Mouse (Mus musculus) small intestine, adult 2 months (tissue): Measurements from ENCODE around the gene Efcab1. TPM values are rescaled to one million over a fixed set of nuclear protein-coding genes. Genes with fewer than 3 reads are reported as not detected.
"Not testable (repeated sequence)": the region's sequence is repeated elsewhere in the genome, so short reads cannot be mapped to it uniquely, and the experiment has no call there.

Source experiments
- H3K27ac ChIP-seq: fragments of 200-500 bp; 2 replicates; pipeline ENCODE4 v1.5.1; 2012; ENCODE audit warnings: low read depth, low read length, control low read depth, inconsistent platforms; ENCODE audit not compliant: insufficient read depth
- H3K27me3 ChIP-seq: fragments of 200-500 bp; 2 replicates; pipeline ENCODE4 v1.6.1; 2012; ENCODE audit warnings: mild to moderate bottlenecking, moderate library complexity, low read length, inconsistent platforms; ENCODE audit not compliant: control insufficient read depth, insufficient read depth
- H3K36me3 ChIP-seq: fragments of 200-500 bp; 2 replicates; pipeline ENCODE4 v1.6.1; 2012; ENCODE audit warnings: mild to moderate bottlenecking, low read length, control low read depth, inconsistent platforms; ENCODE audit not compliant: control insufficient read depth, insufficient read depth
- H3K4me1 ChIP-seq: fragments of 200-500 bp; 2 replicates; pipeline ENCODE4 v1.6.1; 2012; ENCODE audit warnings: low read length, inconsistent platforms, mixed read lengths; ENCODE audit not compliant: control insufficient read depth, insufficient read depth, insufficient read length
- H3K4me3 ChIP-seq: fragments of 200-500 bp; 2 replicates; pipeline ENCODE4 v1.5.1; 2012; ENCODE audit warnings: low read depth, mild to moderate bottlenecking, control low read depth, inconsistent platforms, low read length, moderate library complexity
- CTCF ChIP-seq: fragments of 200-500 bp; IDR thresholded peaks from 2 replicates; pipeline ENCODE4 v1.5.1; 2012; ENCODE audit warnings: low read depth, mild to moderate bottlenecking, control low read depth, inconsistent platforms, low read length, moderate library complexity, mixed read lengths; ENCODE audit not compliant: insufficient replicate concordance, insufficient read length; ENCODE audit errors: extremely low read depth
- POLR2A ChIP-seq: fragments of 200-500 bp; IDR thresholded peaks from 2 replicates; pipeline ENCODE4 v1.6.1; 2012; ENCODE audit warnings: low read depth, mild to moderate bottlenecking, control low read depth, inconsistent platforms, low read length, moderate library complexity
- WGBS: fragments of 180-500 bp; shearing (Covaris S2); methylation state at CpG from one replicate; pipeline ENCODE4 v1.1.7; 2018; 5-methylcytosine and 5-hydroxymethylcytosine counted together
- polyA plus RNA-seq: library from polyadenylated mRNA; depleted of rRNA; stranded (reverse); fragments of >200 nt; gene quantifications from 2 replicates; pipeline ENCODE4 v1.2.3, GENCODE M21; 2012

The Efcab1 gene
- polyA plus RNA-seq, 1 experiment: not detected

GRCm38 (mm10) chr16:14939552-14939951 lies 33.1 kb downstream of the Efcab1 start:
- Histone ChIP-seq H3K27ac (no peak overlapping the region), H3K27me3 (no peaks in the 10 kb centered on the region), H3K4me3 (no peak overlapping the region), H3K4me1 (no peaks in the 10 kb centered on the region), H3K36me3 (no peaks in the 10 kb centered on the region)
- no peak for TF ChIP-seq POLR2A
- TF ChIP-seq CTCF: no peak
- 41% methylated on average over 1 of the region's 1 CpGs for WGBS

- no peaks in the 10 kb centered on the region for H3K27me3 ChIP-seq
- no peak overlapping the region for H3K4me3 ChIP-seq
- WGBS: 55% methylated on average over 1 of the region's 1 CpGs
- no peaks in the 10 kb centered on the region for H3K36me3 ChIP-seq
- no peaks in the 10 kb centered on the region for H3K4me1 ChIP-seq
- H3K27ac ChIP-seq: peak overlapping the region; percentile 16; the same call in 1 of the 2 replicates
- TF ChIP-seq POLR2A (no peak), CTCF (no peak)
Measured at GRCm38 (mm10) chr16:14939994-14940715, 33.7 kb downstream of the Efcab1 start.

DNA sequence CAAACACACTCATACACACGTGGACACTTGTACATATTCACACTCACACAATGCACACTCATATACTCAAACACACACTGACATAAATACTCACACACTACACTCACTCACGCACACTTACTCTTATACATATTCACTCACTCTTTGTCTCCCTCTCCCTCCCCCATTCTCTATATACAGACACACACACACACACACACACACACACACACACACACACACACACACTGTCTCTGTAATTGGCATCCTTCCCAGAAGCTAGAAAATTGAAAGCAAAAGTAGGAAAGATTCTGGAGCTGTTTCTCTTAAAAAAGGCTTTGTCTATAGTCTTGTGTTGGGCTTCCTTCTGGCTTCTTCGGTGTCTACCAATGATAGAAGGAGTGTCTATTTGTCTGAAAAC lies 34.5 kb downstream of the Efcab1 start:
- H3K27me3 ChIP-seq: no peaks in the 10 kb centered on the region
- H3K36me3 ChIP-seq: no peaks in the 10 kb centered on the region
- 42% methylated on average over 3 of the region's 3 CpGs for WGBS
- no peak overlapping the region for H3K27ac ChIP-seq
- TF ChIP-seq POLR2A (no peak), CTCF (no peak)
- no peak overlapping the region for H3K4me3 ChIP-seq
- no peaks in the 10 kb centered on the region for H3K4me1 ChIP-seq

GRCm38 (mm10) chr16:14943530-14943929 lies 37.1 kb downstream of the Efcab1 start:
- TF ChIP-seq POLR2A: no peak
- TF ChIP-seq CTCF: no peak
- 78% methylated on average over 2 of the region's 2 CpGs for WGBS
- Histone ChIP-seq H3K27ac (no peak overlapping the region), H3K27me3 (no peaks in the 10 kb centered on the region), H3K4me1 (no peaks in the 10 kb centered on the region), H3K4me3 (no peak overlapping the region), H3K36me3 (no peaks in the 10 kb centered on the region)

DNA sequence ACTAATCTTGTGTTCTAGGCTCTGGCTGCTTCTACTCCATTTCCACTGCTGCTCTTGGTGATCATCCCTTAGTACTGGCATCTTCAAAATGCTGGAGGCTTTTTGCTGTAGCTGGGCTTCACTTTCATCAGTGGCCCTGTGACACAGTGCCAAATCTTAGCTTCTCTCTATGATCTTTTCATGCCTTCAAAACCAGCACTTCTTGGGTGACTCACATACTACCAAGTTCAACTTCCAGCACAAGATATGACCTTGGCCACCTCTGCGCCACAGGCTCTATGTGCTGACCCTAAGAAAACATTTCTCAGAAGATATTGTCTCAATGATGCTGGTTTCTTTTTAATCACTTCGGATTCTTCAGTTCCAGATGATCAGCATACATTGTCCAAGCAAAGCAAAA lies 41.2 kb downstream of the Efcab1 start:
- 84% methylated on average over 2 of the region's 2 CpGs for WGBS
- not testable (repeated sequence) for H3K27ac ChIP-seq, H3K36me3 ChIP-seq, H3K27me3 ChIP-seq, H3K4me3 ChIP-seq, H3K4me1 ChIP-seq

- Histone ChIP-seq H3K4me3 (no peak overlapping the region), H3K27ac (no peak overlapping the region), H3K36me3 (no peaks in the 10 kb centered on the region), H3K27me3 (no peaks in the 10 kb centered on the region), H3K4me1 (no peaks in the 10 kb centered on the region)
- TF ChIP-seq POLR2A (no peak), CTCF (no peak)
- WGBS: 44% methylated on average over 2 of the region's 2 CpGs
Measured at GRCm38 (mm10) chr16:14951894-14952293, 45.5 kb downstream of the Efcab1 start.

DNA sequence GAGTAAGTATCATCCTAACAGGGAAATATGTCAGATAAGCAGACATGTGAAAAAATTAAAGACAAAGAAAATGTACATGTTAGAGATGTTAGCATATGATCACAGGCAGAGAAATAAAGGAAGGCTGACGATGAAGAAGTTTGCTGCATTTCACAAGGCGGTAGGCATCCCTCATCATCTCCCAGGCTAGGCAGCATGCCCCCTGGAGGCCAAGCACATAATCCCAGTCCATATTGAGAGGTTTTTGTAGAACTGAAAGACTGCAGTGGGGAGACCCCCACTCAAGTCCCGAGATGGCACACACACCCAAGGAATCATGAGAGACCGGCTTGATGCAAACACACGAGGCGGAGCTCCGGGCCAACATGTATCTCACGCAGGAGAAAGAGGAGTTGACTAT lies 53.3 kb downstream of the Efcab1 start:
- Histone ChIP-seq H3K4me3 (no peak overlapping the region), H3K27me3 (no peaks in the 10 kb centered on the region), H3K4me1 (no peaks in the 10 kb centered on the region), H3K27ac (no peak overlapping the region), H3K36me3 (no peaks in the 10 kb centered on the region)
- 91% methylated on average over 8 of the region's 8 CpGs for WGBS
- TF ChIP-seq POLR2A (no peak), CTCF (no peak)

GRCm38 (mm10) chr16:14973696-14974095 lies 67.3 kb downstream of the Efcab1 start:
- Histone ChIP-seq H3K27ac (no peak overlapping the region), H3K36me3 (no peaks in the 10 kb centered on the region), H3K27me3 (no peaks in the 10 kb centered on the region), H3K4me1 (no peaks in the 10 kb centered on the region), H3K4me3 (no peak overlapping the region)
- TF ChIP-seq CTCF (no peak), POLR2A (no peak)
- WGBS: 86% methylated on average over 1 of the region's 1 CpGs
